Mouse (Mus musculus): Measurements from ENCODE around the gene Ackr2.

DNA sequence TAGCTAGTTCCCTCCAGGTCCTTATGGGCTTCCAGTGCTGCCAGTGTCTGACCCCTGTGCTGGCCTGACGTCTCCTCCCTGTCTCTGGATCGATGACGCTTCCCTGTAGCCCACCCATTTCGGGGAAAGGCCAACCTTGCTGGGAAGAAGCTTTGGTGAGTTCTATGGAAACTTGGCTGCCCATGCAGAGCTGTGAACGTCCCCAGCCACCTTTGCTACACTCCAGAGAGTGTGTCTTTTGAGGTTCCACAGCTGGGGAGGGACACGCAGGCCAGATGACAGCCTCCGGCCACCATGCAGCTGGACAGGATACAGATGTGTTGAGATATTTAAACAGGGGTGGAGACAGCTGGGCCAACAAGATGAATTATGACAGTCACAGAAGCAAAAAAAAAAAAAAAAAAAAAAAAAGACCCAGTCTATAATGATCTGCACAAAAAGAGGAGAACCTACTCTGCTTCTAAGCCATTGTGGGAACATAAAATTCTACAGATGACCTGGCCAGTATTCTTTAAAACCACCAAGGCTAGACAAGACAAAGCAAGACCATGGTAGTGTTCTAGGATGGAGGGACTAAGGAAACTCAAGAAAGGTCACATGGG, 2.7 kb upstream of the Ackr2 start:
- TF ChIP-seq POLR2A (IDR thresholded peaks at IDR 0.05; ENCODE audit: control insufficient read depth, low read depth, low read length) (no peak), CTCF (IDR thresholded peaks at IDR 0.05; ENCODE audit: control insufficient read depth, insufficient read depth, insufficient replicate concordance, low read depth, low read length) (no peak)
